Mouse (Mus musculus) gastrocnemius, postnatal 4 days (tissue): ENCODE results near the gene Plxna4. TPM values are rescaled to one million over a fixed set of nuclear protein-coding genes. Genes with fewer than 3 reads are reported as not detected.

ENCODE experiments used
- DNase-seq, 2 experiments: peaks; one replicate each; pipeline ENCODE4 v3.0.0; 2021 to 2022; ENCODE audit warnings: low spot score in 2 of 2, mixed read lengths in 2 of 2
- total RNA-seq, 2 experiments: library from RNA; stranded (reverse); gene quantifications; 2 replicates each; pipeline ENCODE4 v1.2.3; 2021

Gene Plxna4
- total RNA-seq, 2 experiments from 2014 or later = 7.1 to 7.9 TPM

GRCm38 (mm10) chr6:32183651-32184185 lies 404.3 kb downstream of the Plxna4 start:
- DNase-seq = no peak

- no peak for DNase-seq
Measured at GRCm38 (mm10) chr6:32180012-32180358, 408.0 kb downstream of the Plxna4 start.

GRCm38 (mm10) chr6:32179346-32180011 lies 408.5 kb downstream of the Plxna4 start:
- no peak for DNase-seq

GRCm38 (mm10) chr6:32177905-32178304 lies 410.1 kb downstream of the Plxna4 start:
- no peak for DNase-seq

- no peak for DNase-seq
Measured at GRCm38 (mm10) chr6:32167725-32168124, 420.3 kb downstream of the Plxna4 start.

GRCm38 (mm10) chr6:32160370-32160769 lies 427.6 kb downstream of the Plxna4 start:
- DNase-seq = no peak

GRCm38 (mm10) chr6:32159931-32160330 lies 428.1 kb downstream of the Plxna4 start:
- no peak for DNase-seq

- no peak for DNase-seq
Measured at GRCm38 (mm10) chr6:32158347-32158746, 429.6 kb downstream of the Plxna4 start.

GRCm38 (mm10) chr6:32153170-32153569 lies 434.8 kb downstream of the Plxna4 start:
- no peak for DNase-seq

- DNase-seq = no peak
Measured at GRCm38 (mm10) chr6:32150836-32151235, 437.2 kb downstream of the Plxna4 start.

- DNase-seq = no peak
Measured at GRCm38 (mm10) chr6:32144771-32145170, 443.2 kb downstream of the Plxna4 start.

GRCm38 (mm10) chr6:32139537-32139936 lies 448.5 kb downstream of the Plxna4 start:
- no peak for DNase-seq

- DNase-seq = no peak
Measured at GRCm38 (mm10) chr6:32126914-32127313, 461.1 kb downstream of the Plxna4 start.

GRCm38 (mm10) chr6:32122584-32123265 lies 465.3 kb downstream of the Plxna4 start:
- no peak for DNase-seq

- no peak for DNase-seq
Measured at GRCm38 (mm10) chr6:32120931-32121330, 467.1 kb downstream of the Plxna4 start.

GRCm38 (mm10) chr6:32109207-32109606 lies 478.8 kb downstream of the Plxna4 start:
- no peak for DNase-seq

- DNase-seq = no peak
Measured at GRCm38 (mm10) chr6:32105547-32106275, 482.3 kb downstream of the Plxna4 start.
